Mouse (Mus musculus): ENCODE results near the gene Dtnb. TPM values are rescaled to one million over a fixed set of nuclear protein-coding genes. Genes with fewer than 3 reads are reported as not detected.
"Not testable (repeated sequence)": the region's sequence is repeated elsewhere in the genome, so short reads cannot be mapped to it uniquely, and the experiment has no call there.

Dtnb gene
- total RNA-seq (2021), result 10 to 100 TPM; 26.3 to 27.3 TPM
- long read RNA-seq, experiment 1, partial matches to known transcripts, result 1 of 15 reads
- long read RNA-seq, experiment 1, other reads (novel, unspliced or antisense), result 8 of 15 reads
- long read RNA-seq, experiment 2, partial matches to known transcripts, result 1 of 21 reads
- long read RNA-seq, experiment 2, other reads (novel, unspliced or antisense), result 14 of 21 reads

- DNase-seq (ENCODE audit: low spot score in 2 of 2), result peak; percentile 79 to 81
Observed at GRCm38 (mm10) chr12:3571787-3572580, at the start of gene Dtnb. Gene Dtnb, plus strand, starts transcription at chr12:3572381.

- no peak for DNase-seq (ENCODE audit: low spot score in 2 of 2)
Observed at GRCm38 (mm10) chr12:3525536-3525935, 46.6 kb upstream of the Dtnb start.

DNA sequence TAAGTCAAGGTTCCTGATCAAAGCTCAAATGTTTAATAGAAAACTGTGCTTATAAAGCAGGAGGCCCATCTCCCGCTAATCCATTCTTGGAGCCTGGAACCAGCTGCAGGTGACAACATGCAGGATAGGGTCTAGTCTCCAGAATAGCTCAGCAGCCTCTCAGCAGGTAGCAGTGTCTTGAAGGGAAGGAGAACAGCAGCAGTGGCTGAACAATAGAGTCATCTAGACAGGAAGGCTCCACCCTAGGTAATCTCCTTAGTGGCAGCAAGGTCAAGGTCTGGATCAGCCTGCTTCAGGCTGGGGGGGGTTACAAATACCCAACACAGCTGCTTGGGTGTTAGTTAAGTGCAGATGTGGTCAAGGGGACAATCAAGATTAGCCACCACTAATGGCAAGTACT lies 36.7 kb upstream of the Dtnb start:
- DNase-seq (ENCODE audit: low spot score in 2 of 2), result not testable (repeated sequence)

DNA sequence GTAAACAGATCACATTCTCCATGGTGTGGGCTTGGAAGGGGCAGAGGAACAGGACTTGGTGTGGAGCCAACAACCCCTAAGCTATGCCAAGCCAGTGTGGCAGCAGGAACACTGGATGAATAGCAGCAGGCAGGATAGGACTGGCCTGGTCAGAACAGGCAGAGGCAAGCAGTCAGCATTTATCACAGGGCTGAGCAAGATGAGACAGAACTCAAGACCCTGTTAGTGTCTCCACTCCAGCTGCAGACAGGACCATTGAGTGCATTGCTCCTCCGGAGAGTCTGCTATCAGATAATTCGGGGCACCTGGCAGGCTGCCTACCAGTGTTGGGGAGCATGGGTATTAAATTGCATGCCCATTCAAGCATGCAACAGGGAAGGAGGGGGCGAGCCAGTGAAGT lies 34.6 kb upstream of the Dtnb start:
- no peak for DNase-seq (ENCODE audit: low spot score in 2 of 2)

DNA sequence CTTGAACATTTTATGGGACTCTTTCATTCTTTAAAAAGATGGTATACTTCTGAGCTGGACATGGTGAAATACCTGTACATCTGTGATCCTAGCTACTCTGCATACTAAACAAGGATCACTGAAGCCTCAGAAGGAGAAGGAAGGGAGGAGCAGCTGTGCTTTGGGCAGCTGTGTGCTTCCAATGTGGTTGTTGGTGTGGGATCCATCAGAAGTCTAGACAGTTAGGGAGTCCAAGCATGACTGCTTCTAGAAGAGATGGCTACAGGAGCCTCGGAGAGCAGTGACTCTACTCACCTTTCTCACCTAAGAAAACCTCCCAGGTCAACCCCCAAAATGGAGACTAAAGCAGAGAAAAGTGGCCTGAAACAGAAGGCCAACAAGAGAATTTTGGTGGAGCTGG lies 34.1 kb upstream of the Dtnb start:
- no peak for DNase-seq (ENCODE audit: low spot score in 2 of 2)

GRCm38 (mm10) chr12:3539605-3540004 lies 32.6 kb upstream of the Dtnb start:
- no peak for DNase-seq (ENCODE audit: low spot score in 2 of 2)

DNA sequence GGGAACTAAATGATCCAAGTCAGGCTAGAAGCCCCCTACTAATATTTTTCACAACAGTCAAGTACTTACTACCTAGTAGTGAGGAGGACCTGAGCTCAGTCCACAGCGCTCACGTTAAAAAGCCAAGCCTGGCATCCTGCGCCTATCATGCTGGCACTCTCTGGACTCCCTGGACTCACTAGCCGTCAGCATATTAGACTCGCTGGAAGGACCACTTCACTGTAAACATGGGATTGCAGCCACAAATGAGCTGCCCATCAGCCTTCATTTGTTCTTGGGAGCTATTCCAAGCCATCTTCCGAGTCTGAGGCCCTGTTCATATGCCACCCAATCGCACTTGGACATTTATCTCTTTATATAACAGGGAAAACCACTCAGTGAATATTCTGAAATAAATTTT lies 31.3 kb upstream of the Dtnb start:
- no peak for DNase-seq (ENCODE audit: low spot score in 2 of 2)

DNA sequence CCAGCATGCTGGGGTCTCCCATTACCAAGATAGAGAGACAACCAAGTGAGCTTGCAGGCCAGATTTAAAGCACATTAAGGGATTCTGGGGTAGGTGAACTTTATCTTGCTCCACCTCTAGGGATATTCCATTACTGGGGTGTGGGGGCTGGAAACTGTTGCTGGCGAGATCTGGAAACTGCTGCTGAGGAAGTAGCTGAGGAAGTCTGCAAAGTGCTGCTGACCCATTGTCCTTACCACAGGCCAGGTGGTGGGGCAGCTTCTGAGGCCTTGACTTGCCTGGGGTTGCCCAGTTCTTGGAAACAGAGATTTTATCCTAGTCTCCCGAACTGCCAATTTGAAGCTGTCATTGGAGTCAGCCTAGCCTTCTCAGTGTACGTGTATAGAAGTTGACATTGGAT lies 26.7 kb upstream of the Dtnb start:
- no peak for DNase-seq (ENCODE audit: low spot score in 2 of 2)

- no peak for DNase-seq (ENCODE audit: low spot score in 2 of 2)
Observed at GRCm38 (mm10) chr12:3546121-3546658, 26.0 kb upstream of the Dtnb start.

- DNase-seq (ENCODE audit: low spot score in 2 of 2), result no peak
Observed at GRCm38 (mm10) chr12:3546781-3547180, 25.4 kb upstream of the Dtnb start.

DNA sequence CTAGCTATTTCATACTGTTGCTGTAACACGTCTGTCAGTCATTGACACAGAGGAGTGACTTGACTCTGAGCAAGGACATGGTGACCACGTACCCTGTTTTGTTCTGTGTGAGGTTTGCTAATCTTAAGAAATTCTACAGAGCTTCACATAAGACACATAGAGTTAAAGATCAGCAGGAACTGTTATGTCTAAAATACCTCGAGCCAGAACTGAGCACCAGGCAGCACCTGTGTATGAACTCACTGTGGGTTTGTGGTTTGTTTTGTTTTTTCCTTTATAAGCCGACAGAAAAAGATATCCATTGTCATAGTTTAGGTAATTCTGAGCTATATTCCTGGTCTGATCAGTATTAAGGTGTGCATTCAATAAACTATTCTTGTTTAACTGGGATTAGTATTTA lies 24.7 kb upstream of the Dtnb start:
- no peak for DNase-seq (ENCODE audit: low spot score in 2 of 2)

GRCm38 (mm10) chr12:3547911-3548310 lies 24.3 kb upstream of the Dtnb start:
- DNase-seq (ENCODE audit: low spot score in 2 of 2), result no peak

- no peak for DNase-seq (ENCODE audit: low spot score in 2 of 2)
Observed at GRCm38 (mm10) chr12:3548582-3549211, 23.5 kb upstream of the Dtnb start.

DNA sequence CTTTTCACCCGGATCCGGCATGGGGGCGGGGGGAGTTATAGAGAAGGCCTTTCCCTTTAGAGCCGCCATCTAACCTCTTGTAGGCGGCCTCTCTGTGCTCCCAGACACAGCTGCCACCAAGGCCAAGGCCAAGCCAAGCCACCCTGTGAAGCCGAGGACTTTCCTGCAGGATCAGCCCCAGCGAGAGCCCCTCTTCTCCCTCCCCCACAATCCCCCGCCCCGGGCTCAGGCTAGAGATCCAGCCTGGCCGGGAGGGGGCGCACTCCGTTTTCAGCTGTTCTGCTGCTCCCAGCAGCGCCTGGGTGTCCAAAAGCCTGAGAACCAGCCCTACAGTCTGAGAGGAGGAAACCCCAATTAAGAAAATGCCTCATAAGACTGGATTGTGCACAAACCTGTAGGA lies 21.9 kb upstream of the Dtnb start:
- peak; percentile 37 to 40 for DNase-seq (ENCODE audit: low spot score in 2 of 2)

DNA sequence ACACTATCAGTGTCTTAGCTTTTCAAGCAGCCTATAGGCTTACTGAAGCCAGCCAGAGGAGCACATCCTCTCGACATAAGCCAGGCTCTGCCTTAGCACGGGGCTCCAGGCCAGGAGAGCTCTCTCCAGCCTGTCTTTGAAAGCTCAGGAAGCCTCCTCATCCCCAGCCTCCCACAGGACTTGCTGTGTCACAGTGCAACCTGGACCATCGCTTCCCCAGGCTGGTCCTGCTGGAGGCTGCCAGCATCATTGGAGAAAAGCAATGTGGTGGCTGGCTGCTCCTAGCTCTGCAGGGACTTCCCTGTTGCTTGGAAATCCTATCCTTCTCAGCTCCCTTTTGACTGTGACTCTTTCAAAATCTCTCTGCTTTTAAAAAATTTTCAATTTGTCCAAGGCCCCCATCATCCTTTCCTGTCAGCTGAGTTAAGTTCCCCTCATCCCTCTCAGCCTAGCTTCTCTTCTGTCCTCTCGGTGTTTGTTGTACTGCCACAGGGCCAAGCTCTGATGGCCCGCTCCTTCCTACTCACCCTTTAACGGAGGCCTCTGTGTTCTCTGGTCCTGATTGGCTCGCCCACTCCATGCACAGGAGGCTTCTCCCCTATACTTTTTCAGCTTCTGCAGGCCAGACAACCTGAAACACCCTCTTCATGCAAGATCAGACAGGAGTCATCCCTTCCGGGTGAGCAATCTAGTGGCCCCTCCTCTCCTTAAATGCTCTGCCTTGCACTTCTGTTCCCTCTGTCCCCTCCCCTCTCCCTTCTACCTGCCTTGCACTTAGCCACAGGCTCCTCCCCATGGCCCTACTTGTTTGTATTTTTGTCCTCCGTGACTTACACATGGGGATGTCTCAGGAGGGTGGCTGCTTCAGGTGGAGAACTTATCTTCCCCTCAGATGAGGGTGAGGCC lies 14.5 kb upstream of the Dtnb start:
- no peak for DNase-seq (ENCODE audit: low spot score in 2 of 2)

DNA sequence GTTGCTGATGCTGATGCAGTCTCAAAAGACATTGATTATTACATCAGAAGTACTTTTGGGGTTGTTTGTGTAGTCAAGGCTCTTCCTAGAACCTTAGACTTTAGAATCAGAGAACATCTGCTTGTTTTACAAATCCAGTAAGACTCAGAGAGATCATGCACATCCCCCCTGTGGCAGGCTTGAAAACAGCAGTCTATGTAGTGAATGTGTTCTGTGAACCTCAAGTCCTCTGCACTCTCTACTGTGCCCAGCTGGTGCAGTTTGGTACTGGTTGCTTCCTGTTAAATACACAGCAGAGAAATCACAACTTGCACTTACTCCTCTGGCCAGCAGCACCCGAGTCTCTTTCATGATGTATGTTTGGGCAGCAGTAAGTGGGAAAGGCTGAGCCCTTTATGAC lies 11.6 kb upstream of the Dtnb start:
- DNase-seq (ENCODE audit: low spot score in 2 of 2), result peak; percentile 31 to 36

DNA sequence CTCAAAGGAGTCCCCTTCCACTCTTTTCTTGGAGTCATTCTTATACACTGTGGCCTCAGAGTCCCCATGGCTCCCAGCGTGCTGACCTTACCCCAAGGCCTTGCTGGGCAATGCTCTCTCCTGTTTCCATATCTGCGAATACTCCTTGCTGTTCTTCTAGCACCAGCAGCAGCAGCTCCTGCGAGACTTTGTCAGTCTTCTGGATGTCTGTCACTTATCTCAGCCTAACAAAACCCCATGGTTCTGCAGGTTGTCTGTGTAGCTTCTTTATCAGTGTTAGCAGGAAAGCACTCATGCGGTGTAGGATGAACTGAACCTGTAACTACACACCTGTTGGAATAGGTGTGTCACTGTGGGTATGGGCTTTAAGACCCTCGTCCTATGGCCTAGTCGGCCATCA lies 11.1 kb upstream of the Dtnb start:
- no peak for DNase-seq (ENCODE audit: low spot score in 2 of 2)

- no peak for DNase-seq (ENCODE audit: low spot score in 2 of 2)
Observed at GRCm38 (mm10) chr12:3562806-3563205, 9.4 kb upstream of the Dtnb start.

DNA sequence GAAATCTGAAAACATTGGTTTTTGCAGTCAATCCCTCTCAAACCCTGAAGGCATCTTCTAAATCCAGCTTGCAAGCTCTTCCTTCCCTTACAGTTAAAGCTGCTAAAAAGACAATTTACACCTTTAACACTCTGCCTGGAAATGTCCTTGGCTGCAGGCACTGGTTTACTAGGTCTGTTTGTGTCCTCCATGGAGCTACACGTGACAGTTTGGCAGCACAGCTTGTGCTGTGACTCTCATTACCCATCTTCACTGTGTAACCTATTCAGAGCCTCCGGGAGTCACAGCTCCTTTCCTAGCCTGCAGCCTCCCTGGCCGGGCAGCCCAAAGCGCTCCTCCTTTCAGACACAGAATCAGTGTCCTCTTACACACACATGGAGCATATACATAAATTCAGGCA lies 8.5 kb upstream of the Dtnb start:
- DNase-seq (ENCODE audit: low spot score in 2 of 2), result no peak

DNA sequence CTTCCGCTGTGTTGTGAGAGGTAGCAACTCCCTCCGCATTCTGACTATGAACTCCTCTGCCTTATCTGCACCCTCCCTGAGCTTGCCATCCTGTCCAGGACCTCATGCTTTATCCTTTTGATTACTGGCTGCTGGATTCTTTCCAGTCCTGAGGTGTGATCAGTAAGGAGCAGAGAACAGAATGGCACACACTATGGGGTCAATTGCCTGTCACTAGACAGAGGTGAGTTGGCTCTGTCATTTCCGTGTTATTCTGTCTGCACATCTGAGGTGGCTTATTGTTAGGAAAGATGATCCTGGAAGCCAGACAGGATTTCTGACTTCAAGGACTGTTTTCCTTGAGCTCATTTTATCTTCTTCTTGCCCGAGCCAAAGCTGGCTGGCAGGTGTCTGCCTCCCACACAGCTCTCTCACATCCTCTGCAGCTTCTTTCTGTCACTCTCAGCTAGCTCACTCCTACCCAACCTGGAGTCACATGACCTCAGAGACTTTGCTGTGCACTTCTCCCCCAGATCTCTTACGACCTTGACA lies 3.7 kb upstream of the Dtnb start:
- DNase-seq (ENCODE audit: low spot score in 2 of 2), result no peak

Data from adrenal gland, adult 18-20 months (tissue).